Comparison of ENCODE assay signal across 21 mouse cellular contexts in genomic region chr13:41504448-41504847, GRCm38 (mm10). TPM values are rescaled to one million over a fixed set of nuclear protein-coding genes. Genes with fewer than 3 reads are reported as not detected.
DNase-seq lines count a peak whose midpoint lies in the region; ATAC-seq and TF ChIP-seq lines count a peak whose summit lies in the region.
"Had no signal": no experiment of that assay in that cellular context is flagged by ENCODE, and none has a peak within 500 bp of the region (broad histone marks: within the 10 kb centered on the region; RNA-seq: fewer than 3 reads in every experiment).

No protein-coding gene starts in this region.

- TF ChIP-seq EP300 in lung, postnatal 0 days (IDR thresholded peaks at IDR 0.05) = peak; percentile 67
- no peak for TF ChIP-seq EP300 in CH12.LX (IDR thresholded peaks at IDR 0.05; ENCODE audit: low read length)

- H3K4me1 ChIP-seq in lung, postnatal 0 days (ENCODE audit: insufficient read depth, low read depth, low read length) = no peaks in the 10 kb centered on the region
- H3K4me1 ChIP-seq in spleen, adult 2 months (ENCODE audit: control insufficient read depth, insufficient read depth, insufficient read length) = peaks cover 36% of the 10 kb centered on the region
- peaks cover 29 to 59% of the 10 kb centered on the region in 2 experiments for H3K4me1 ChIP-seq in CH12.LX (ENCODE audit: control insufficient read depth in 1 of 2, insufficient read depth in 2 of 2)

- dilution Hi-C loops in CH12.LX (cut with MboI; ENCODE audit: extremely low pct_ligation_motif_present, extremely low pct_unique_long_range_greater_than_20kb, low sequenced_read_pairs) = no loop called here

- no peaks in the 10 kb centered on the region for H3K27me3 ChIP-seq in lung, postnatal 0 days (replicated peaks; ENCODE audit: insufficient read depth, low read length)
- no peaks in the 10 kb centered on the region for H3K27me3 ChIP-seq in spleen, adult 2 months (ENCODE audit: control insufficient read depth, insufficient read depth, low read length)
- H3K27me3 ChIP-seq in CH12.LX (replicated peaks) = no peaks in the 10 kb centered on the region
- H3K27me3 ChIP-seq: Patski had no signal

- H3K9ac ChIP-seq in lung, postnatal 0 days (replicated peaks; ENCODE audit: low read depth) = no peak overlapping the region
- no peak overlapping the region for H3K9ac ChIP-seq in CH12.LX (ENCODE audit: insufficient read depth, low read depth)

- H3K4me2 ChIP-seq in lung, postnatal 0 days (replicated peaks; ENCODE audit: low read depth, low read length) = no peak overlapping the region
- H3K4me2 ChIP-seq in CH12.LX (ENCODE audit: insufficient read depth, low read depth, poor library complexity, severe bottlenecking) = no peak overlapping the region

- WGBS in lung, postnatal 0 days = 71% methylated on average over 2 of the region's 2 CpGs
- 91% methylated on average over 2 of the region's 2 CpGs for WGBS in spleen, adult 2 months

- no peaks in the 10 kb centered on the region for H3K36me3 ChIP-seq in lung, postnatal 0 days (ENCODE audit: insufficient read depth, low read length)
- no peaks in the 10 kb centered on the region for H3K36me3 ChIP-seq in spleen, adult 2 months (ENCODE audit: control insufficient read depth, insufficient read depth, low read length)
- no peaks in the 10 kb centered on the region for H3K36me3 ChIP-seq in CH12.LX (replicated peaks in 1 of 2; ENCODE audit: control insufficient read depth in 1 of 2, insufficient read depth in 1 of 2, low read length in 1 of 2)
- H3K36me3 ChIP-seq: G1E had no signal

- in situ Hi-C loops in CH12.LX (cut with MboI; ENCODE audit: low pct_ligation_motif_present, low pct_unique_long_range_greater_than_20kb, low sequenced_read_pairs) = no loop called here

- TF ChIP-seq RAD21 in CH12.LX (IDR thresholded peaks at IDR 0.05; ENCODE audit: low read depth, low read length) = no peak

- H3K9me3 ChIP-seq in lung, postnatal 0 days (ENCODE audit: low read length) = no peaks in the 10 kb centered on the region
- H3K9me3 ChIP-seq in CH12.LX (replicated peaks; ENCODE audit: low read length) = no peaks in the 10 kb centered on the region
- H3K9me3 ChIP-seq: G1E had no signal

- no peak overlapping the region for H3K4me3 ChIP-seq in lung, postnatal 0 days (ENCODE audit: low read depth, low read length)
- no peak overlapping the region for H3K4me3 ChIP-seq in spleen, adult 2 months (ENCODE audit: extremely low read depth, insufficient read depth, insufficient read length)
- H3K4me3 ChIP-seq in CH12.LX (replicated peaks in 1 of 3; ENCODE audit: low read depth in 2 of 3, low read length in 2 of 3, poor library complexity in 1 of 3) = no peak overlapping the region

- no peaks in the 10 kb centered on the region for H3K79me2 ChIP-seq in CH12.LX (replicated peaks; ENCODE audit: control insufficient read depth, extremely low read depth, insufficient read depth, poor library complexity, severe bottlenecking)

- DNase-seq in lung, postnatal 0 days (ENCODE audit: low spot score) = peak; percentile 51
- no peak for DNase-seq in lung, postnatal 10 days
- DNase-seq in spleen, adult 2 months (ENCODE audit: low read depth in 1 of 2, low spot score in 2 of 2) = no peak
- DNase-seq in spleen, adult 12 weeks (ENCODE audit: low spot score) = no peak
- no peak for DNase-seq in CH12.LX (ENCODE audit: extremely low read depth)
- no peak for DNase-seq in urinary bladder, postnatal 25 days (ENCODE audit: low spot score)
- DNase-seq: adrenal gland, adult 2 months; adrenal gland, adult 8-10 months; adrenal gland, postnatal 10 days; adrenal gland, postnatal 14 days; adrenal gland, postnatal 25 days; adrenal gland, postnatal 36 days; B cell, adult 2 months; cerebellum, adult 11 months; cerebellum, adult 11-12 months; cerebellum, adult 18-20 months; cerebellum, adult 2 months had no signal

- no peak for TF ChIP-seq POLR2A in spleen, adult 2 months (IDR thresholded peaks at IDR 0.05; ENCODE audit: low read depth, low read length)
- no peak for TF ChIP-seq POLR2A in CH12.LX (IDR thresholded peaks at IDR 0.05; ENCODE audit: low read depth, low read length)

- no peak overlapping the region for H3K27ac ChIP-seq in lung, postnatal 0 days (ENCODE audit: low read length)
- peak overlapping the region; percentile 87 for H3K27ac ChIP-seq in spleen, adult 2 months (ENCODE audit: insufficient read depth, low read length)
- peak overlapping the region; percentile 88; the same call in 1 of the 2 replicates for H3K27ac ChIP-seq in CH12.LX (ENCODE audit: insufficient read depth, low read depth)

- ATAC-seq in lung, postnatal 0 days = peak; percentile 47
- ATAC-seq: activated CD4-positive, CD25-positive, alpha-beta regulatory T cell, adult 4 months; CD4-positive, CD25-positive, alpha-beta regulatory T cell, adult 4 months; Patski had no signal

- no peak for TF ChIP-seq CTCF in lung, postnatal 0 days (IDR thresholded peaks at IDR 0.05)
- no peak for TF ChIP-seq CTCF in spleen, adult 2 months (IDR thresholded peaks at IDR 0.05; ENCODE audit: extremely low read depth, insufficient read depth, insufficient read length, insufficient replicate concordance)
- TF ChIP-seq CTCF in CH12.LX (conservative IDR thresholded peaks at IDR 0.05 in 1 of 2, IDR thresholded peaks at IDR 0.05 in 1 of 2; ENCODE audit: low read depth in 2 of 2, low read length in 2 of 2) = no peak

TF ChIP-seq in CH12.LX, 34 proteins besides CTCF, POLR2A, EP300 and RAD21:
- TF ChIP-seq ZMIZ1 (IDR thresholded peaks at IDR 0.05; ENCODE audit: low read depth, low read length) = no peak

RNA-seq across cellular contexts. Expression of gene Nedd9, which starts 17.3 kb away (rescaled TPM):
- polyA plus RNA-seq in lung, postnatal 0 days (2015; fragmentation: Nextera tagmentation; extraction: Ambion mirVana) = 79.1 and 79.3 TPM in 2 replicates
- polyA plus RNA-seq in spleen, adult 2 months (2012; rRNA removed) = 45.3 and 48.4 TPM in 2 replicates
- 42.5 and 46.5 TPM in 2 replicates for total RNA-seq in CH12.LX (2012; rRNA removed)
- total RNA-seq in CH12.LX (2014; rRNA removed) = 44.6 and 48.7 TPM in 2 replicates
- 41.3 and 54.1 TPM in 2 replicates for polyA plus RNA-seq in CH12.LX (2012; ENCODE audit: insufficient read length, low read depth)
- polyA plus RNA-seq: G1E had no signal
